Comparison of ENCODE assay signal across 11 mouse cellular contexts in the genomic region with DNA sequence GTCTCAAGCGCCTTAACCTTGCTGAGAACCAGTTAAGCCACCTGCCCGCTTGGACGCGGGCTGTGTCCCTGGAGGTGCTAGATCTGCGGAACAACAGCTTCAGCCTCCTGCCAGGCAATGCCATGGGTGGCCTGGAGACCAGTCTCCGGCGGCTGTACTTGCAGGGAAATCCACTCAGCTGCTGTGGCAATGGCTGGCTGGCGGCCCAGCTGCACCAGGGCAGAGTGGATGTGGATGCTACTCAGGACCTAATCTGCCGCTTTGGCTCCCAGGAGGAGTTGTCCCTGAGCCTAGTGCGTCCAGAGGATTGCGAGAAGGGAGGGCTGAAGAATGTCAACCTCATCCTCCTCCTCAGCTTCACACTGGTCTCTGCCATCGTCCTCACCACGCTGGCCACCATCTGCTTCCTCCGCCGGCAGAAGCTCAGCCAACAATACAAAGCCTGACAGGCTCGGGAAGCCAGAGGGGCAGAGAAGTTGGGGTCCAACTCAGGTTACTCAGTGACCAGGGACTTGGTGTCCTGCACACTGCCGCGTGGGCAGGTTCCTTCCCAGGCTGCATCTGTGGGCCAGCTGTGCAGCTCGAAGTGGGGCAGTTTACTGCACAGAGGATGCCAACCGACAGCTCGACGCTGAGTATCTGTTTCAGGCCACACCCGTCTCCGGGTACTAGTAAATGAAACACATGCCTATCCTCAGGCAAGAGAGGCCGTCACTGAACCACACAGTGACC. TPM values are rescaled to one million over a fixed set of nuclear protein-coding genes. Genes with fewer than 3 reads are reported as not detected.
DNase-seq lines count a peak whose midpoint lies in the region; ATAC-seq and TF ChIP-seq lines count a peak whose summit lies in the region.
"Had no signal": no experiment of that assay in that cellular context is flagged by ENCODE, and none has a peak within 500 bp of the region (broad histone marks: within the 10 kb centered on the region; RNA-seq: fewer than 3 reads in every experiment).

No protein-coding gene starts in this region.

- no peak overlapping the region for H3K9ac ChIP-seq in heart, embryonic 15.5 days
- H3K9ac ChIP-seq: liver, embryonic 12.5 days had no signal

- no peaks in the 10 kb centered on the region for H3K9me3 ChIP-seq in heart, embryonic 15.5 days (replicated peaks)
- H3K9me3 ChIP-seq: liver, embryonic 12.5 days had no signal

- no peak for TF ChIP-seq CTCF in kidney, adult 2 months (conservative IDR thresholded peaks at IDR 0.05; ENCODE audit: insufficient read depth, insufficient read length, low read depth, low read length)

- H3K27me3 ChIP-seq in kidney, adult 2 months (replicated peaks; ENCODE audit: control insufficient read depth, insufficient read depth, low read length) = no peaks in the 10 kb centered on the region
- no peaks in the 10 kb centered on the region for H3K27me3 ChIP-seq in heart, embryonic 15.5 days

- no peak overlapping the region for H3K4me2 ChIP-seq in heart, embryonic 15.5 days
- H3K4me2 ChIP-seq: liver, embryonic 12.5 days; midbrain, embryonic 11.5 days had no signal

- H3K4me3 ChIP-seq in kidney, adult 2 months (ENCODE audit: insufficient read depth, low read depth, low read length) = no peak overlapping the region
- no peak overlapping the region for H3K4me3 ChIP-seq in heart, embryonic 15.5 days
- H3K4me3 ChIP-seq: liver, embryonic 12.5 days had no signal

- 61% methylated on average over 25 of the region's 25 CpGs for WGBS in kidney, adult 2 months
- 70% methylated on average over 25 of the region's 25 CpGs for WGBS in heart, embryonic 15.5 days

- peaks cover 10% of the 10 kb centered on the region; the same call in 1 of the 2 replicates for H3K4me1 ChIP-seq in kidney, adult 2 months (ENCODE audit: control insufficient read depth, insufficient read depth, low read length)
- H3K4me1 ChIP-seq in heart, embryonic 15.5 days (replicated peaks) = peaks cover 33% of the 10 kb centered on the region

- peak; percentile 38 for DNase-seq in kidney, adult 2 months
- no peak for DNase-seq in kidney, adult 18-20 months
- DNase-seq in adipocyte (ENCODE audit: low spot score) = peak; percentile 25
- DNase-seq in cerebellum, adult 9-10 months = peak; percentile 56
- no peak for DNase-seq in layer of hippocampus, postnatal 10 days (ENCODE audit: low spot score in 2 of 2)

- H3K36me3 ChIP-seq in kidney, adult 2 months (ENCODE audit: control insufficient read depth, insufficient read depth, low read length) = no peaks in the 10 kb centered on the region
- no peaks in the 10 kb centered on the region for H3K36me3 ChIP-seq in heart, embryonic 15.5 days

- no peak for TF ChIP-seq POLR2A in kidney, adult 2 months (IDR thresholded peaks at IDR 0.05; ENCODE audit: low read depth, low read length)

- no peak for ATAC-seq in heart, embryonic 15.5 days (replicated peaks; ENCODE audit: insufficient number of reproducible peaks, insufficient read depth, low FRiP score, low read depth)
- ATAC-seq in megakaryocyte-erythroid progenitor cell, adult 5-6 weeks (replicated peaks; ENCODE audit: low FRiP score, low TSS enrichment, poor library complexity, severe bottlenecking) = no peak

- H3K27ac ChIP-seq in kidney, adult 2 months (ENCODE audit: insufficient read depth, low read depth, low read length) = no peak overlapping the region
- peak overlapping the region; percentile 66 for H3K27ac ChIP-seq in heart, embryonic 15.5 days

RNA-seq across cellular contexts. Expression of a gene that starts 10.6 kb away (rescaled TPM):
- polyA plus RNA-seq in kidney, adult 2 months (2012; rRNA removed) = 22.1 and 24.7 TPM in 2 replicates
- polyA plus RNA-seq in heart, embryonic 15.5 days (2015; fragmentation: Nextera tagmentation; extraction: Ambion mirVana) = 7.3 and 9.1 TPM in 2 replicates
- total RNA-seq in layer of hippocampus, postnatal 10 days (2021) = 1 to 10 TPM; 3.1 to 3.5 TPM
- total RNA-seq in megakaryocyte-erythroid progenitor cell, adult 5-6 weeks (2014; fragmentation: Nextera tagmentation) = not detected in 2 replicates
- not detected in 2 replicates for total RNA-seq in megakaryocyte-erythroid progenitor cell, adult 5-6 weeks (2017)

RNA-seq across cellular contexts. Expression of a gene that starts 59.5 kb away (rescaled TPM):
- not detected in 2 replicates for polyA plus RNA-seq in kidney, adult 2 months (2012; rRNA removed)
- polyA plus RNA-seq in heart, embryonic 15.5 days (2015; fragmentation: Nextera tagmentation; extraction: Ambion mirVana) = not detected in 2 replicates
- total RNA-seq in layer of hippocampus, postnatal 10 days (2021) = not detected
- total RNA-seq in megakaryocyte-erythroid progenitor cell, adult 5-6 weeks (2014; fragmentation: Nextera tagmentation) = not detected in 2 replicates
- not detected in 2 replicates for total RNA-seq in megakaryocyte-erythroid progenitor cell, adult 5-6 weeks (2017)
- total RNA-seq: neutrophil, adult 5-6 weeks had no signal
- polyA plus RNA-seq: liver, embryonic 12.5 days; midbrain, embryonic 11.5 days; spleen, adult 2 months had no signal

Comparison
In these comparisons a context has a peak if more than half of its experiments do, and no peak if none do; other contexts are left out.
1. DNase-seq: peak in kidney, adult 2 months (single experiment), adipocyte (single experiment) and cerebellum, adult 9-10 months (single experiment); none in kidney, adult 18-20 months (single experiment) and layer of hippocampus, postnatal 10 days (0 of 2).
2. RNA of a gene that starts 10.6 kb away (total RNA-seq): 3.1 to 3.5 TPM in layer of hippocampus, postnatal 10 days; not detected in megakaryocyte-erythroid progenitor cell, adult 5-6 weeks; every median in the first group is over 4 times any median in the second.